Mouse (Mus musculus) lung, embryonic 16.5 days (tissue): ENCODE measurements around the gene Cox8a. TPM values are rescaled to one million over a fixed set of nuclear protein-coding genes. Genes with fewer than 3 reads are reported as not detected.

ENCODE experiments used
- ATAC-seq: fragments of 200-750 bp; cut with Nextera tagmentation; 2 replicates; pipeline ENCODE4 v1.8.0; 2017; ENCODE audit warnings: low read depth, mild to moderate bottlenecking, moderate library complexity
- H3K27ac ChIP-seq: fragments of 300-500 bp; sonication (generic); 2 replicates; pipeline ENCODE4 v1.5.1; 2014; ENCODE audit warnings: mild to moderate bottlenecking, control low read depth, low read length
- H3K27me3 ChIP-seq: fragments of 300-500 bp; sonication (generic); 2 replicates; pipeline ENCODE4 v1.6.1; 2014; ENCODE audit warnings: low read depth, low read length, mixed read lengths; ENCODE audit not compliant: control insufficient read depth, insufficient read depth
- H3K36me3 ChIP-seq: fragments of 300-500 bp; sonication (generic); 2 replicates; pipeline ENCODE4 v1.6.1; 2014; ENCODE audit warnings: low read length; ENCODE audit not compliant: control insufficient read depth, insufficient read depth
- H3K4me1 ChIP-seq: fragments of 300-500 bp; sonication (generic); replicated peaks from 2 replicates; pipeline ENCODE4 v1.6.1; 2014; ENCODE audit warnings: low read length, mixed read lengths; ENCODE audit not compliant: control insufficient read depth, insufficient read depth
- H3K4me2 ChIP-seq: fragments of 300-500 bp; sonication (generic); 2 replicates; pipeline ENCODE4 v1.6.1; 2014; ENCODE audit warnings: low read depth, low read length, control low read depth
- H3K4me3 ChIP-seq: fragments of 300-500 bp; sonication (generic); 2 replicates; pipeline ENCODE4 v1.5.1; 2014; ENCODE audit warnings: mild to moderate bottlenecking, low read length, control low read depth
- H3K9ac ChIP-seq: fragments of 300-500 bp; sonication (generic); 2 replicates; pipeline ENCODE4 v1.6.1; 2014; ENCODE audit warnings: low read length, control low read depth
- H3K9me3 ChIP-seq: fragments of 300-500 bp; sonication (generic); 2 replicates; pipeline ENCODE4 v1.6.1; 2016; ENCODE audit warnings: low read length; ENCODE audit not compliant: control insufficient read depth
- WGBS: fragments of 180-500 bp; shearing (Covaris S2); extraction: QIAGEN DNeasy Blood & Tissue Kit; methylation state at CpG from one replicate; pipeline ENCODE4 v1.1.7; 2014; 5-methylcytosine and 5-hydroxymethylcytosine counted together
- polyA plus RNA-seq: library from polyadenylated mRNA; unstranded; fragments of >200 nt; fragmentation: Nextera tagmentation; extraction: Ambion mirVana; gene quantifications from 2 replicates; pipeline ENCODE4 v1.2.1, GENCODE M21; 2015

Gene Cox8a
- polyA plus RNA-seq = 899 and 904 TPM in 2 replicates

DNA sequence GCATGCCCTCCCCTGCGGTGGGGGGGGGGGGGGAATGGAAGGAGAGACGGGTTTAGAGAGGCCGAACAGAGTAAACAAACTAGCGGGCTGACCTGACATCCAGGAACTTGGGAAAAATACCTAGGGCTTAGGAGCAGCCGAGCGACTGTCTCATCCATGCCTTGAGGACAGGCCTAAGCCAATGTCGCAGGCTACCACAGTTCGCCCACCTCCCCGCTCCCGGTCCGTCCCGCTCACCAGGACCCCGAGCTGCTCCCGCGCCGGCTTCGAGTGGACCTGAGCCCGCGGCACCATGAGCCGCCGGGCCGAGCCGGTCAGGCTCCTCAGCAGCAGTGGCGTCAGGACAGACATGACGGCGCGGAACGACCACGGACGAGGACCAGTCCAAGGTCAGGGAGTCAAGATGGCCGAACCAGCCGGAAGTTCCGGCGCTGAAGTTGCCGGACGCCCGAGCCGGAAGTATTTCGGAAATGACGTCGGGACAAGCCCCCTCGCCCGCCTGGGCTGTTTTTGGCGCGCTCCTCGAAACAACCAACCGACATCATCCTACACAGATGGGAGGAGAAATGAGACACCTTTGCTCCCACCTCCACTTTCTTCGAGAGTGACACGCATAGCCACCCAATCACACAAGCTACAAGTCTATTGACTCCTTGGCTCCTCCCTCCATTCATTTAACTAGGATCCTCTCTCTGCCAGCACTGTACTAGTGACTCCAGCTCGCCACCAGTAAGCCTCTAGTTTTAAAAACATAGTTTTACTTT, at the start of gene Cox8a:
Cox8a (minus strand) TSS at position 455 of the 764 bp plus-strand sequence.
- H3K9ac ChIP-seq = peak within 1 kb of the TSS; percentile 84
- ATAC-seq = peak; percentile 97
- H3K27ac ChIP-seq = peak within 1 kb of the TSS; percentile 80
- WGBS = under 1% methylated on average over 49 of the region's 50 CpGs
- H3K4me1 ChIP-seq = peaks cover 33% of the 10 kb centered on the region
- peak within 1 kb of the TSS; percentile 75 for H3K4me2 ChIP-seq
- no peaks in the 10 kb centered on the region for H3K27me3 ChIP-seq
- H3K36me3 ChIP-seq = peaks cover 15% of the 10 kb centered on the region
- H3K4me3 ChIP-seq = peak within 1 kb of the TSS; percentile 73
- no peaks in the 10 kb centered on the region for H3K9me3 ChIP-seq

DNA sequence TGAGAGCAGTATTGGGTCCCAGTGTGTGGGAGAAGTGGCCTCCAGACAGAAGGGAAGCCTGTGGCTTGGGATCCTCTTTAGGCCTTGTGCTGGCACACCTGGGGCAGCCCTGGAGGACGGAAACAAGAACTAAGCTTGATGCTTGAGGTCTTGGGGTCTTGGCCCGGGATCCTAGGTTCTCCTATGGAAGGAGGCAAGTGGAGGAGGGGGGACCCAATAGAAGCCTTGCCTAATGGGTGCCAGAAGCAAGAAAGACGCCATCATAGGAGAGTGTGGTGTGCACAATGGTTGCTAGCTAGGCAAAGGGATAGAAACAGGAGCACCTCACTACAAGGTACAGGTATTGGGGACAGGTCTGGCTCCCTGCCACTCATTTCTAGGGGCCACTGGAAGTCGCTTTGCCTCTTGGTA, 49.0 kb upstream of the Cox8a start:
- H3K27me3 ChIP-seq = no peaks in the 10 kb centered on the region
- H3K4me1 ChIP-seq = peaks cover 53% of the 10 kb centered on the region
- no peak overlapping the region for H3K27ac ChIP-seq
- no peak for ATAC-seq
- no peaks in the 10 kb centered on the region; the same call in 1 of the 2 replicates for H3K9me3 ChIP-seq
- no peak overlapping the region for H3K4me3 ChIP-seq
- no peaks in the 10 kb centered on the region; the same call in 1 of the 2 replicates for H3K36me3 ChIP-seq
- 53% methylated on average over 4 of the region's 4 CpGs for WGBS
- no peak overlapping the region for H3K4me2 ChIP-seq
- no peak overlapping the region for H3K9ac ChIP-seq

DNA sequence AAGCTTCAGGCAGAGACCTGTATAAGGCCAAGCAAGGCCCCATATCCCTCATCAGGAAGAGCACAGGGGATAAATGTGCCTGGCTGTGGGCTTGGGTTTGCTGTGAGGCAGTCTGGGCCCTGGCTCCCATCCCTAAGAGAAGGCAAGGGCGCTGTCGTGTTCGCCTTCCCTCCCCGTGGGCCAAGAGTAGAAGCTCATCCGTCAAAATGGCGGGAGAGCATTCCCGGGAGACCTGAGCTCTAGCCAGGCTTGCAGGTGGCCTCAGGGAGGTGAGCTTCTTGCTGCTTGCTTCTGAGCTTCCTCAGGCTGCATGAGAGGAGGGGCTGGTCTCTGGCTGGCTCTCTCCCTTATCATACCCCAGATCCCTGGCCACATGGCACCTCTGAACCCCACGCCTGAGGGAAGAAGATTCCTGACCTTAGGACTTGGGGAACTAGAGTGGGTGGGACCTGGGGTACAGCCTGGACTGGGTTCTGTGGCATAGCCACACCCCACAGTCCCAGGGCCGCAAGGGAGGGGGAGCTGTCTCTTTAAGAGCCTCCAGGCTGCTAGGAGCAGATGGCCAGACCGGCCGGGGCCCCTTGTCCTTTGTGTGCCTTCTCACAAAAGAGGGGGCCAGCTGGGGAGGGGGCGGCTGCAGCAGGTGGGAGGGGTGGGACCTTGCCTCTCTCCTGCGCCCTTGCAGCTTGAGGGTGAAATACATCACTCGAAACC, 48.2 kb upstream of the Cox8a start:
- Histone ChIP-seq H3K4me3 (no peak overlapping the region), H3K4me2 (no peak overlapping the region), H3K27me3 (no peaks in the 10 kb centered on the region), H3K9ac (peak overlapping the region; percentile 5; the same call in 1 of the 2 replicates), H3K9me3 (no peaks in the 10 kb centered on the region; the same call in 1 of the 2 replicates), H3K27ac (no peak overlapping the region), H3K36me3 (no peaks in the 10 kb centered on the region), H3K4me1 (peaks cover 53% of the 10 kb centered on the region)
- WGBS = 28% methylated on average over 14 of the region's 14 CpGs
- ATAC-seq = no peak

DNA sequence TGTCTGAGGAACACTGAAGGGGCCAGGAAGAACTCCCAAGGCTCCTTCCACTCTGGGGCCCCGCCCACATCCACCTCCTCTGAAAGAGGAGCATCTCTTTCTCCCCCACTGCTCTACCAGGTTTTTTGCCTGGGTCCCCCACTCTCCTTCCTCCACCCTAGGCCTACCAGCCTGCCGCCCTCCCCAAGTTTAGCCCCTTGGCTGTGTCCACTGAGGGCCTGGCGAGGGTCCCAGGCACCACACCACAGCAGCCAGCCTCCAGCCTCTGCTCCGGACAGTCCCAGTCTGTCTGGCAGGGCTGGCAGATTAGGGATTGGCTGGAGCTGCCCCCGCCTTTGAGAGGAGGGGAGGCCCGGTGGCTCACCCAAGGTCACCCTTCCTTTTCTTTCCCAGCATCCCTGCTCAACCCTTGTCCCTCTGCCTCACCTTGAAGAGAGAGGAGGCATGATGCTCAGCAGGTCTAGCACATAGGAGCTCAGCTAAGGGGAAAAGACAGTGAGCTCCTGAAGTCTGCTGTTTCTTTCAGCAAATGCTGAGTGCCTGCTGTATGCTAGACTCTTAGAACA, 47.4 kb upstream of the Cox8a start:
- WGBS = 14% methylated on average over 6 of the region's 6 CpGs
- ATAC-seq = no peak
- Histone ChIP-seq H3K27ac (no peak overlapping the region; the same call in 1 of the 2 replicates), H3K4me1 (peaks cover 50% of the 10 kb centered on the region), H3K9me3 (no peaks in the 10 kb centered on the region; the same call in 1 of the 2 replicates), H3K4me2 (no peak overlapping the region), H3K36me3 (no peaks in the 10 kb centered on the region), H3K27me3 (no peaks in the 10 kb centered on the region), H3K4me3 (no peak overlapping the region), H3K9ac (peak overlapping the region; percentile 5; the same call in 1 of the 2 replicates)

DNA sequence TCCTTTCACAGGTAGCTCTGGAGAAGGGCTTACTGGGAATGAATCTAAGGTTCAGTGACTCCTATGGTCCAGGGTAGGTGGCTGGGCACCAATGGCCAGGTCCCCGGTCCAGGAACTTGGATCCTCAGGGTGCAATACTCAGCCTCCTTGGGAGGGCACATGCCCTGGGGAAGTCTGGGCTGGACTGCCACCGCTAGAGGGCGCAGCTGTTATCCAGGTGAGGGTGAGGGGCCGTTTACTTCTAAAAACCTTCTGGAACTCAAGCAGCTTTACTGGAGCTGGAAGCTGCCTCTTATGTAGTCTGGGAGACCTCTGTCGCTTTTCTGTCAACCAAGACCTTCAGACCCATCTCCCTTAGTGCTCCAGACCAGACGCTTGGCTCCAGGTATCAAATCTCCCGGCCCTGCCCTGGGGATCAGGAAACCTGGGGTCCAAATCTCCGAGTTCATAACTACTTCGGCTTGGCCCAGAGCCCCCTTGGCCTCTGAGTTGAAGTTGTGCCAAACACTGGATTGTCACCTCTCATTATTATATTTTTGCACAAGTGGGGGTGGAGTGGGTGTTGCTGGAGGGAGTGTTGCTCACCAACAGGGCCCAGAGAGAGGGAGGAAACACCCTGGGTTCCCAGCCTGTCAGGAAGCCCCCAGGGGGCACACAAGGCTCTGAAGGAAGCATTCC, 46.8 kb upstream of the Cox8a start:
- Histone ChIP-seq H3K4me3 (no peak overlapping the region), H3K4me2 (no peak overlapping the region), H3K9ac (0 out of 2 replicates have a peak overlapping the region, but pooled peaks have one; percentile 5), H3K36me3 (no peaks in the 10 kb centered on the region), H3K9me3 (no peaks in the 10 kb centered on the region; the same call in 1 of the 2 replicates), H3K27ac (no peak overlapping the region), H3K27me3 (no peaks in the 10 kb centered on the region), H3K4me1 (peaks cover 44% of the 10 kb centered on the region)
- 9% methylated on average over 9 of the region's 9 CpGs for WGBS
- ATAC-seq = no peak

DNA sequence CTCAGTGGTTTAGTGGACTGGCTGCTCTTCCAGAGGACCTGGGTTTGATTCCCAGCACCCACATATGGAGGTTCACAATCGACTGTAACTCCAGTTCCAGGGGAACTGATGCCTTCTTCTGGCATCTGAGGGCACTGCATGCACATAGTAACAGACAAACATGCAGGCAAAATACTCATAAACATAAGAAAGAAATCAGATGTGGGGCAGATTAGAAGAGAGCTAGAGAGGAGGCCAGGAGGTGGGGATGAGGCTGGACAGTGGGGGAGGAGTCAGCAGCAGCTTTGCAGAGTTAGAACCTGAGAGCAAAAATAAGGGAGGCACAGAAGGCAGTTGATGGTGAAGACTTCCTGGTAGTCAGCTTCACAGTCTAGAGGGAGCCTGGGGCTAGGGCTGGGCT, 45.2 kb upstream of the Cox8a start:
- Histone ChIP-seq H3K27ac (no peak overlapping the region), H3K36me3 (no peaks in the 10 kb centered on the region), H3K9ac (no peak overlapping the region), H3K4me2 (no peak overlapping the region), H3K27me3 (no peaks in the 10 kb centered on the region), H3K4me1 (peaks cover 35% of the 10 kb centered on the region), H3K4me3 (no peak overlapping the region), H3K9me3 (no peaks in the 10 kb centered on the region; the same call in 1 of the 2 replicates)
- 83% methylated on average over 1 of the region's 1 CpGs for WGBS
- no peak for ATAC-seq

DNA sequence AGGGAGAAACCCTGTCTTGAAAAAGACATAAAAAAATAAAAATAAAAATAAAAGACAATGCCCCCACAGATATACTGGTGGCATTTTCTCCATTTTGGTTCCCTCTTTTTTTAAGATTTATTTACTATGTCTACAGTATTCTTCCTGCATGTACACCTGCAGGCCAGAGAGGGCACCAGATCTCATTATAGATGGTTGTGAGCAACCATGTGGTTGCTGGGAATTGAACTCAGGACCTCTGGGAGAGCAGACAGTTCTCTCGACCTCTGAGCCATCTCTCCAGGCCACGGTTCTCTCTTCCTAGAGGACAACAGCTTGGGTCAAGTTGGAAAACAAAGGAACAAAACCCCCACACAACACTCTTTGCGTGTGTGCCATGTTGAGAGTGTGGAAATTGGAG, 44.5 kb upstream of the Cox8a start:
- 88% methylated on average over 3 of the region's 3 CpGs for WGBS
- H3K27ac ChIP-seq = no peak overlapping the region
- H3K27me3 ChIP-seq = no peaks in the 10 kb centered on the region
- no peaks in the 10 kb centered on the region for H3K36me3 ChIP-seq
- H3K4me2 ChIP-seq = no peak overlapping the region
- H3K9me3 ChIP-seq = no peaks in the 10 kb centered on the region; the same call in 1 of the 2 replicates
- no peak overlapping the region for H3K4me3 ChIP-seq
- H3K9ac ChIP-seq = no peak overlapping the region
- ATAC-seq = no peak
- H3K4me1 ChIP-seq = peaks cover 28% of the 10 kb centered on the region

DNA sequence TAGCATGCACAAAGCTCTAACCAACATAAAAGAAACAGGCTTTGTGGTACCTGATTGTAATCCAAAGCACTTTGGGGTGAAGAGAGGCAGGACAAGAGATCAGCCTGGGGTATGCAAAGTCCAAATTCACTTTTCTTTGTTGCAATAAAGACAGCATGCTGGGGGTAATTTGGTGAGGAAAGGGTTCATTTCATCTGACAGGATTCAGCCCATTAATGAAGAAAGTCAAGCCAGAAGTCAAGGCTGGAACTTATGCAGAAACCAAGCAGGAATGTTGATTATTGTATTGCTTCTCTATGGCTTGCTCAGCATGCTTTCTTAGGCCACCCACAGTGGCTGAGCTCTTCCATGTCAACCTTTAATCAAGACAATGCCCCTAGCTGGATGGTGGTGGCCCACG, 44.1 kb upstream of the Cox8a start:
- no peaks in the 10 kb centered on the region for H3K36me3 ChIP-seq
- WGBS = 89% methylated on average over 1 of the region's 1 CpGs

More for the DNA sequence above, 44.1 kb upstream of the Cox8a start:
- ATAC-seq = no peak
- H3K27ac ChIP-seq = no peak overlapping the region
- H3K27me3 ChIP-seq = no peaks in the 10 kb centered on the region
- H3K4me3 ChIP-seq = no peak overlapping the region
- no peak overlapping the region for H3K9ac ChIP-seq
- H3K4me1 ChIP-seq = peaks cover 24% of the 10 kb centered on the region
- no peak overlapping the region for H3K4me2 ChIP-seq
- no peaks in the 10 kb centered on the region; the same call in 1 of the 2 replicates for H3K9me3 ChIP-seq
